Mouse (Mus musculus) hindlimb bud, embryonic 11.5 days (tissue): ENCODE data around the gene Dicer1.

Experiments used
- DNase-seq: peaks from one replicate; pipeline ENCODE4 v3.0.0-alpha.2; 2012; ENCODE audit warnings: low read depth, low spot score; ENCODE audit errors: extremely low spot score

Gene Dicer1

DNA sequence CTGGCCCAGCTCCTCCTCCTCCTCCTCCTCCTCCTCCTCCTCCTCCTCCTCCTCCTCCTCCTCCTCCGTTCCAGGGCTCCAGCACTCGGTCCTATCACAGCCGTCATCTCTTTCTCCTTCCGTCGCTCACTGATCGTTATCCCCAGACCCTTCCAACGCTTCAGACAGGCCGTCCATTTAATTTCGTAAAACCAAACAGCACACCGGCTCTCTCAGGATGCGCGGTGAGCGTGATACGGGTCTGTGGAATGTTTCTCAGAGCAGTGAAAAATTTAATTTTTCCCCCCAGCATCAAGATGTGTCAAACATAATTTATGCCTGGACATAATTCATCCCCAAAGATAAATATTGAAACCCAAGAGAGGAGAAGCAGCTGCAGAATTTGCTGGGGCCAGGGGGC, 73.3 kb downstream of the Dicer1 start:
- no peak for DNase-seq

- no peak for DNase-seq
These were observed 74.3 kb downstream of the Dicer1 start for GRCm38 (mm10) chr12:104677371-104677924.

GRCm38 (mm10) chr12:104676535-104677370, 75.0 kb downstream of the Dicer1 start:
- no peak for DNase-seq

- DNase-seq = no peak
These were observed 78.8 kb downstream of the Dicer1 start for GRCm38 (mm10) chr12:104672976-104673375.

DNA sequence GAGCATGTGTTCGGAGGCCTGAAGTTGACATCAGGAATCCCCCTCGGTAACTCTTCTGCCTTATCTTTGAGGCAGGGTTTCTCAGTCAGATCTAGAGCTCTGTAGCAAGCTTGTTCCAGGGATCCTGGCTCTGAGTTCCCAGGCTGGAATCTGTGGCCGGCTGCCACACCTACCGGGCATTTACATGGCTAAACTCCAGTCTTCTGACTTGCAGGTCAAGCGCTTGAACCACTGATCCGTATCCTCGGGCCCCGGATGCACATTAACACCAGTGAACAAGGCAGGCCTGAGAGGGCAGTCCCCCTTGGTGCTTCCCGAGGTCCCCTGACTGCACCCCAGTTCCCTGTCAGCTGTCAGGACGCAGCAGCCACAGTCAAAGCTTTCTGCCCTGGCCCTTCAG, 79.3 kb downstream of the Dicer1 start:
- no peak for DNase-seq

GRCm38 (mm10) chr12:104667846-104668245, 83.9 kb downstream of the Dicer1 start:
- DNase-seq = no peak

GRCm38 (mm10) chr12:104665951-104666350, 85.8 kb downstream of the Dicer1 start:
- DNase-seq = no peak

DNA sequence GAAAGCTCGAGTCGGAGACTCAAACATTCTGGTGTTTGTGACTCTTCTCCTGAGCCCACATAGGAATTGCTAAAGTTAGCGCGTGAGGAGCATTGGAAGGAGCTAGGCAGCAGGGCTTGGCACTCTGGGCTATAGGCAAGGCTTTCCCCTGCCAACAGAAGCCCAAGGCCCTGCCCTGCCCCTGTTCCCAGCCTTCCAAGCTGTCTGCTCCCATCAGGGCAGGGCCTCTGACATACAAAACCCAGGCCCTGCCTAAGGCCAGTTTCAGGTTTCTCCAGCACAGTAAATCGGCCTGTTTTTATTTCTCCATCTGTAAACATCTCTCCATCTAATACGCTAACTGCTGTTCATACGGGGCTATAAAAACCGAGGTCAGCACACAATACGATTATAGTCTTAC, 86.2 kb downstream of the Dicer1 start:
- DNase-seq = no peak

DNA sequence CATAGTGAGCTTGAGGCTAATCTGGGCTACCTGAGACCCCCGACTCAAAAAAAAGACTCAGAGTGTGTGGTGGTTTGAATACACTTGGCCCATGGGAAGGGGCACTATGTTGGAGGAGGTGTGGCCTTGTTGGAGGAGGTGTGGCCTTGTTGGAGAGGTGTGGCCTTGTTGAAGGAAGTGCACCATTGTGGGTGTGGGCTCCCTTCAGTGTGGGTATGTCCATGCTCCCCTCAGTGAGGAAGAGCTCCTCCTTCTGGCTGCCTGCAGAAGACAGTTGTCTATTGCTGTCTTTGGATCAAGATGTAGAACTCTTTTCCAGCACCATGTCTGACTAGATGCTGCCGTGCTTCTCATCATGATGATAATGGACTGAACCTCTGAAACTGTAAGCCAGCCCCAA, 95.6 kb downstream of the Dicer1 start:
- DNase-seq = no peak

DNA sequence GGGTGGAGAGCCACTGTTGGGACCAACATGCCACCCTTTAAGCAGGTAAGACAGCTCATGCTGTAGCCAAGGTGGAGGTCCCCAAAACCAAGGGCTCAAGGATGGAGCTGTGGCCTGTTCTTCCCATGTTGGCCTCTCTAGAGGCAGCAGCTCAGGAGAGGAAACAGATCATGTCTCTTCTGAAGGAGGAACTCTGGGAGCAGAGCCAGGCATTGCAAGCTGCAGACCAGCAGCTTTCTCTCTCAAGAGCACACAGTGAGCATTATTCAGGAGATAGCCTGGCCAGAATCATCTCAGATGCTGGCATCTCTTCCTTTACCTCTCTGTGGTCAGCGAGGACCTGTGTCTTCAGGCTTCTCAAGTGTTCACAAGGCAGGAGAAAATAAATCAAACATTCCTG, 96.7 kb downstream of the Dicer1 start:
- no peak for DNase-seq

- DNase-seq = no peak
These were observed 99.7 kb downstream of the Dicer1 start for GRCm38 (mm10) chr12:104652021-104652420.

DNA sequence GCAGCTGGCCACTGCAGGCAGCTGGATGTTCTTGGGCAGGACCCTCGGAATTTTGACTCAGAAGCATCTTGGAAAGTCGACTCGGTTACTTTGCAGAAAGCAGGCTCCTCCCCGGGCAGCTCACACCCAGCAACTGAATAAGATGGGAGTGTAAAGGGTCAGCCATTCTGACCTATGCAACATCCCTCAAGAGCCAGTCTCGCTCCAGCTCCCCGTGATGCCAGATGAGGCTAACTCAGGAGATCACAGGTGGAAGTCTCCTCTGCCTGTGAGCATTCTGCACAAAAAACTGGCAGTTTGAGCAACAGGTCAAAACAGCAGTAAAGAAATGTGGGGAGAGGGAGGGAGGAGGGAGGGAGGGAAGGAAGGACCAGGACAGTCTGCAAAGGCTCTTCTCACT, 100.5 kb downstream of the Dicer1 start:
- no peak for DNase-seq

DNA sequence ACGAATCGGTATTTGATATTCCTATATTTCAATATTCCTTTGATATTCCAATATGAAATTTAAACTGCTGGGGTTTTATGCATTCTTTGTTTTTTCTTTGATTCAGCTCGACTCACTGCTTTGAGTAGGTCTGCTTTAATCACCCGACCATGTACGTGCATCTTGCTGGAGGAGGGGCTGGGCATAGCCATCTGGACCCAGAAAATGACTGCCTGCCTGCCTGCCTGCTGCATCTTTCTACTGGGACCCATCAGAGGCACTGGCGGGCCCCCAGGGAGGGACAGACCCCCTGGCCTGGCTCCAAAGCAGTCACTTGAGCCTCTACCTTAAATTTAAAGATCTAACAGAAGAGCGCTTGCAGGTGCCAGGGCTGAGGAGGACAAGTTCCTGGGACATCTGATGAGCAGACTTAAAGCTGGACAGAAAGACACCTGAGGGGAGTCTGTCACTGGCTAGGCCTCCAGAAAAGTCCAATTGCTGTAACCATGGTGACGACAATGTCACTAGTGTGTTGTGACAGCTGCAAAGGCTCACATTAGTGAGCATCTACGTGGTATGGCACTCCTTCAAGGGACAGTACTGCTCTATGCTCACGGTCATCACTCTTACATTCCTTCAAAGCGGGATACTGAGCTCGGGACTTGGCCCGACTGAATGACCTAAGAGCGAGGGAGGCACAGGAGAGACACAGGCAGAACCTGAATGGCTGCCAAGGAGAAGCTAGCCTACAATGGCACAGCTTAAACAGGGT, 101.1 kb downstream of the Dicer1 start:
- no peak for DNase-seq

DNA sequence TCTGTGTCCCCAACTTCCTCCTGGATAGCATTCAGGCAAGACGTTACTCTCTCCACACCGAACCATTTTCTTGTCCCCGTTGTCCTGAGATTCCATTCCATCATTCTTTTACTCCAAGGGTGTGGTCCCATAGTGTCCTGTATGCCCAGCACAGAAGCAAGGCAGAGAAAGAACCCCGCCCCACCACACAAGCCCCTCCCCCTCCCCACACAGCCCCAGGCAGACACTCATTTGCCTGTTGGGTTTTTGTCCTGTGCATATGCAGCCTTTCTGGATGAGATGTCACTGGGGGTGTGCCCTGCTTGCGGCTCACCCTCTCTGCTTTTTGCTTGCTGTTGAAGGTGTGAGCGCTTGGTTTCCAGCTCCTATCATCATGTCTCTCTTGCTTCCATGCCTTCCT, 103.4 kb downstream of the Dicer1 start:
- DNase-seq = no peak

DNA sequence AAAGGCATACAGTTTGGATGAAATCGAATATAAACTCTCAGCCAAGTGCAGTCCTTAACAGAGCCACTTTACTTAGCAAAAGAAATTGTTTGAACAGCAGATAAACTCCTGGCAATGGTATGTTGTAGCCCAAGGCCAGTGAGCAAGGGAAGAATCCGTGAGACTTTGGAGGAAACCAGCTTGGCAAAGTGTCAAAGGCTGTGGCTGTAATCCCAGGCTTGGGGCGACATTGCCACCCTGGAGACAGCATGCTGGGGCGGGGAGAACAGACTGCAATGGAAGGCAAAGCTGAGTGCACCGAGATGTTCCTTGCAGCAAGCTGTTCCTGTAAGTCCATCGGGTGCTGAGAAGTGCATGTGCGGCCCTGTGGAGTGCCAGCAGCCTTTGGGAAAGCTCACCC, 109.4 kb downstream of the Dicer1 start:
- DNase-seq = no peak

DNA sequence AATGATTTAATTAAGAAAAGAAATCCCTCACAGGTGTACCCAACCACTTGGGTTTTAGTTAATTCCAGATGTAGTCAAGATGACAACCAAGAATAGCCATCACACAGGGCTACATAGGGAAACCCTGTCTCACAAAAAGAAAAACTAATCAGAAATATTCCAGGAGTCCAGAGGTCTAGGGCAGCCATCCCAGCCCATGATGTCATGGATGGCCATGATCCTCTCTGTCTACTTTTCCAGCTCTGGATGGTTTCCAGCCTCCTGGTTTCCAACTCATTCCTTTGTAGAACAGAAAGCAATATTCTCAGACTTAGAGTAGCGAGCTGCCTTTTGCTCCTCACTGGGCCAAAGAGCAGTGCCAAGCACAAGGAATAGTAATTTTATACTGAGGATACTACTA, 110.8 kb downstream of the Dicer1 start:
- no peak for DNase-seq

- DNase-seq = no peak
These were observed 113.6 kb downstream of the Dicer1 start for GRCm38 (mm10) chr12:104638156-104638555.
